Mouse (Mus musculus): ENCODE results near the gene Chst3. TPM values are rescaled to one million over a fixed set of nuclear protein-coding genes. Genes with fewer than 3 reads are reported as not detected.

Gene Chst3
- polyA plus RNA-seq, 1 experiment = 0.43 TPM

DNA sequence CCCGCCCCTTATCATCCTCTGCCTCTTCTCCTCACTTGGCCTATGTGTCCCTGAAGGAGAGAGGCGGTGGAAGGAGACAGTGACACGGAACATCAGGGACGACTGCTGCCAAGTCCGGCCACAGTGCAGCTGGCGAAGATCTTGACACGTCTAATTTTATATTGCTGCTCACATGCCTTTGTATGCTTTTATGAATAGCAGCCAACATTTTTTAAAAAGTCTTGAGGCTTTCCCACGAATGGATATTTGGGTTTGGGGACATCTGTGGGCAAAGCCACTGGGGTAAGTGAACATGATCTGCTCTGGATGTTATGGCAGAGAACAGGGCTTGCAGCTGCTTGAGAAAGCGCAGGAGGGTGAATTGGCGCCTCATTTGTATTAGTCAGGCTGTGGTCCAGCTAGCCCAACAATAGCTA, 21.6 kb downstream of the Chst3 start:
- no peak overlapping the region for H3K9ac ChIP-seq (ENCODE audit: low read depth, poor library complexity, severe bottlenecking)
- H3K4me3 ChIP-seq (ENCODE audit: low read depth, low read length) = no peak overlapping the region
- TF ChIP-seq CTCF (IDR thresholded peaks at IDR 0.05; ENCODE audit: low read depth, low read length) (no peak), POLR2A (IDR thresholded peaks at IDR 0.05; ENCODE audit: insufficient read depth, low read length) (no peak), EP300 (IDR thresholded peaks at IDR 0.05; ENCODE audit: insufficient read depth, low read depth, low read length) (no peak)
- H3K36me3 ChIP-seq (ENCODE audit: control insufficient read depth, insufficient read depth, low read length, poor library complexity, severe bottlenecking) = no peaks in the 10 kb centered on the region
- no peaks in the 10 kb centered on the region for H3K4me1 ChIP-seq (ENCODE audit: control insufficient read depth, insufficient read depth, low read length)
- no peaks in the 10 kb centered on the region for H3K9me3 ChIP-seq (replicated peaks; ENCODE audit: control insufficient read depth, insufficient read depth, low read length, poor library complexity, severe bottlenecking)
- no peaks in the 10 kb centered on the region for H3K27me3 ChIP-seq (ENCODE audit: control insufficient read depth, insufficient read depth, low read length, poor library complexity, severe bottlenecking)
- H3K27ac ChIP-seq (ENCODE audit: insufficient read depth, low read length) = no peak overlapping the region

DNA sequence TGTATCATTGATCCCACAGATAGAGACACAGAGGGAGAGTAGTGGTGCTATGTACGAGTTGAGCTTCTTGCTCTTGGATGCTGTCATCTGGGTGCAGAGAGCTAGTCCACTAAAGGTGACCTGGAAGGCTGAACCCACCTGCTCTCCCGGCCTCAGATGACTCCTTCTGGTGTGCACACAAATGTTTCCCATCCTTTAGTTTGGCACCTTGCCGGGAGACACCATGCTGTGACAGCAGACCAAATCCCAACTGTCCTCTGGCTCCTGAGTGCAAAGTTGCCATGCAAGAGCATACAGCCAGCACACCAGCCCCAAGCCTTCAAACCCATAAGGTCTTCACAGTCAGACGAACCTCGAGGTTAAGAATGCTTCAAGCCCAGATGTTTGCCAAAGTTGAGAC, 22.1 kb downstream of the Chst3 start:
- TF ChIP-seq EP300 (IDR thresholded peaks at IDR 0.05; ENCODE audit: insufficient read depth, low read depth, low read length) (no peak), POLR2A (IDR thresholded peaks at IDR 0.05; ENCODE audit: insufficient read depth, low read length) (no peak), CTCF (IDR thresholded peaks at IDR 0.05; ENCODE audit: low read depth, low read length) (no peak)
- H3K27me3 ChIP-seq (ENCODE audit: control insufficient read depth, insufficient read depth, low read length, poor library complexity, severe bottlenecking) = no peaks in the 10 kb centered on the region
- no peak overlapping the region for H3K4me3 ChIP-seq (ENCODE audit: low read depth, low read length)
- H3K9ac ChIP-seq (ENCODE audit: low read depth, poor library complexity, severe bottlenecking) = no peak overlapping the region
- no peaks in the 10 kb centered on the region for H3K36me3 ChIP-seq (ENCODE audit: control insufficient read depth, insufficient read depth, low read length, poor library complexity, severe bottlenecking)
- no peaks in the 10 kb centered on the region for H3K4me1 ChIP-seq (ENCODE audit: control insufficient read depth, insufficient read depth, low read length)
- no peaks in the 10 kb centered on the region for H3K9me3 ChIP-seq (replicated peaks; ENCODE audit: control insufficient read depth, insufficient read depth, low read length, poor library complexity, severe bottlenecking)
- no peak overlapping the region for H3K27ac ChIP-seq (ENCODE audit: insufficient read depth, low read length)

DNA sequence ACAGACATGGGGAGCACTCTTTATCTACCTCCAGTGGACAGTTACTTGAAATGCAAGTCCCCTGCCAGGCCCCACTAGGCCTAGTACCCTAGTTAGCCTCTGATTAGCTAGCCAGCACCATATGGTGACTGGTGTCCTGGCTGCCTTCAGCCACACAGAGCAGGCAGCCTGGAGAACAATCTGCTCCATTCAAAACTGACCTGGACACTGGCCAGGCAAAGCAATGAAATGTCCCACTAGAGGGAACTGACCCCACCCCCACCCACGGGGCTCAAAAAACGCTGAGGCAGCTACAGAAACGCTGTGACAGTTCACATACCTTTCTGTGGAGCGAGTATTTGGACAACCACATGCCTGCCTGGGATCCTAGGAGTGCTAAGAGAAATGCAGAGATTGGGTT, 24.0 kb downstream of the Chst3 start:
- no peak overlapping the region for H3K9ac ChIP-seq (ENCODE audit: low read depth, poor library complexity, severe bottlenecking)
- H3K36me3 ChIP-seq (ENCODE audit: control insufficient read depth, insufficient read depth, low read length, poor library complexity, severe bottlenecking) = no peaks in the 10 kb centered on the region
- H3K4me3 ChIP-seq (ENCODE audit: low read depth, low read length) = no peak overlapping the region
- peaks cover 2% of the 10 kb centered on the region for H3K4me1 ChIP-seq (ENCODE audit: control insufficient read depth, insufficient read depth, low read length)
- no peak for TF ChIP-seq POLR2A (IDR thresholded peaks at IDR 0.05; ENCODE audit: insufficient read depth, low read length)
- no peaks in the 10 kb centered on the region for H3K27me3 ChIP-seq (ENCODE audit: control insufficient read depth, insufficient read depth, low read length, poor library complexity, severe bottlenecking)
- H3K27ac ChIP-seq (ENCODE audit: insufficient read depth, low read length) = no peak overlapping the region
- H3K9me3 ChIP-seq (replicated peaks; ENCODE audit: control insufficient read depth, insufficient read depth, low read length, poor library complexity, severe bottlenecking) = no peaks in the 10 kb centered on the region

DNA sequence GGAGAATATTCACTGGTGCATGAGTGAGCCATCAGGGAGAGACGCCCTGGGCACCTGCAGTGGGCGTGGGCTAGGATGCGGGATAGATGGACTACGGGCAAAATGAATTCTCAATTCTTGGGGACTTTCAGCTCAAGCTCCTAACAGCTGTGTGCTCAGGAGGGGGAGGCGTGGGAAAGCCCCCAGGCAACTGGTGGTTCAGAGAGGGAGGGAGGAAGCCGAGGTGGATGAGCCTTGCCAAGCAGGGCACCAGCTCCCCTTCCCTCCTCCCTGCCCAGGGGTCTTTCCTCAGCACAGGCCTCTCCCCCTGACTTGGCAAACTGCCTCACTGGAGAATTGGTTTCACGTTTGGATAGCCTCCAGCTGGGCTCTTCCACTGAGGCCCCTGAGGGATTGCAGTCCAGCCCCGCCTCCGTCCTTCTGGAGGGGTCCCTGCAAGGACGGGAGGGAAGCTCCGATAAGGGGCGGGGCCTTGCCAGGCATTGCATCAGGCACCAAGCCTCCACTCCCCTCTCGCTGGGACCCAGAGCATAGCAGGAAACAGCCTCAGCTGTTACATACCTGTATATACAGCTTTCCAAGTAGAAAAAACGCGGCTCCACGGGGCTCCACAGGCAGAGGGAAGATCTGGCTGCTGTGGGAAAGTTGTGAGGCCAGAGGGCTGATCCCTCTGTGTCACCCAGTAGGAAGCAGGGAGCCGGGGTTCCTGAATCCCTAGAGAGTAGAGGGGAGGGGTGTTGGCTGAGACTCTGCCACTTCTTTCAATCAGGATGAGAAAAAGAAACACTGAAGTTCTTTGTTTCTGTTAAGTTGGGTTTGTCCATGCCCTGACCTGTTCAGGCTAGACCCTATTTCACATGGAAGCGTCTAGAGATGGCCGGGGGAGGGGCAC, 25.3 kb downstream of the Chst3 start:
- H3K4me1 ChIP-seq (ENCODE audit: control insufficient read depth, insufficient read depth, low read length) = peaks cover 2% of the 10 kb centered on the region
- peak overlapping the region; percentile 40 for H3K4me3 ChIP-seq (ENCODE audit: low read depth, low read length)
- TF ChIP-seq POLR2A (IDR thresholded peaks at IDR 0.05; ENCODE audit: insufficient read depth, low read length) = no peak
- TF ChIP-seq CTCF (IDR thresholded peaks at IDR 0.05; ENCODE audit: low read depth, low read length) = no peak
- TF ChIP-seq EP300 (IDR thresholded peaks at IDR 0.05; ENCODE audit: insufficient read depth, low read depth, low read length) = peak; percentile 55; the same call in 1 of the 2 replicates
- H3K36me3 ChIP-seq (ENCODE audit: control insufficient read depth, insufficient read depth, low read length, poor library complexity, severe bottlenecking) = no peaks in the 10 kb centered on the region
- peak overlapping the region; percentile 41 for H3K9ac ChIP-seq (ENCODE audit: low read depth, poor library complexity, severe bottlenecking)
- H3K27ac ChIP-seq (ENCODE audit: insufficient read depth, low read length) = peak overlapping the region; percentile 68
- H3K27me3 ChIP-seq (ENCODE audit: control insufficient read depth, insufficient read depth, low read length, poor library complexity, severe bottlenecking) = no peaks in the 10 kb centered on the region
- H3K9me3 ChIP-seq (replicated peaks; ENCODE audit: control insufficient read depth, insufficient read depth, low read length, poor library complexity, severe bottlenecking) = no peaks in the 10 kb centered on the region

DNA sequence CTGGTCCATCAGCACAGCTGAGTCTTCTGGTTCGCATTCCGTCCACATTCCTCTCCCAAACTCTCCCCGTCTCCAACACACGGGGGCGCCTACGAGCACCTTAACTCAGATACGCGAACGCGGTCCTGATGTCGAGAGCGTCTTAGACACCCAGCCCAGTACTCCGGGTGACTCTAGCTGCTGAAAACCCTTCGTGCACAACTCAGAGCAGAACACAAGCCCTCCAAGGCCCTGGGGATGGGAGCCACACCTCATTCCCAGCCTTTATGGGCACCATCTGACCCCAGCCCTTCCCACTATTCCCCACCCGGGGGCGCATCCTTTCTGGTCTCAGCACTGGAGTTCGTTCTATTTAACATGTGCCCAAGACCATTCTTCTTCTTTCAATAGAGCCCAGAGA, 27.3 kb downstream of the Chst3 start:
- Histone ChIP-seq H3K9ac (ENCODE audit: low read depth, poor library complexity, severe bottlenecking) (peak overlapping the region; percentile 8; the same call in 1 of the 2 replicates), H3K36me3 (ENCODE audit: control insufficient read depth, insufficient read depth, low read length, poor library complexity, severe bottlenecking) (no peaks in the 10 kb centered on the region), H3K9me3 (replicated peaks; ENCODE audit: control insufficient read depth, insufficient read depth, low read length, poor library complexity, severe bottlenecking) (no peaks in the 10 kb centered on the region), H3K27me3 (ENCODE audit: control insufficient read depth, insufficient read depth, low read length, poor library complexity, severe bottlenecking) (no peaks in the 10 kb centered on the region), H3K4me1 (ENCODE audit: control insufficient read depth, insufficient read depth, low read length) (peaks cover 2% of the 10 kb centered on the region), H3K27ac (ENCODE audit: insufficient read depth, low read length) (no peak overlapping the region), H3K4me3 (ENCODE audit: low read depth, low read length) (peak overlapping the region; percentile 37)
- no peak for TF ChIP-seq EP300 (IDR thresholded peaks at IDR 0.05; ENCODE audit: insufficient read depth, low read depth, low read length)
- TF ChIP-seq POLR2A (IDR thresholded peaks at IDR 0.05; ENCODE audit: insufficient read depth, low read length) = no peak
- peak; percentile 74 for TF ChIP-seq CTCF (IDR thresholded peaks at IDR 0.05; ENCODE audit: low read depth, low read length)

DNA sequence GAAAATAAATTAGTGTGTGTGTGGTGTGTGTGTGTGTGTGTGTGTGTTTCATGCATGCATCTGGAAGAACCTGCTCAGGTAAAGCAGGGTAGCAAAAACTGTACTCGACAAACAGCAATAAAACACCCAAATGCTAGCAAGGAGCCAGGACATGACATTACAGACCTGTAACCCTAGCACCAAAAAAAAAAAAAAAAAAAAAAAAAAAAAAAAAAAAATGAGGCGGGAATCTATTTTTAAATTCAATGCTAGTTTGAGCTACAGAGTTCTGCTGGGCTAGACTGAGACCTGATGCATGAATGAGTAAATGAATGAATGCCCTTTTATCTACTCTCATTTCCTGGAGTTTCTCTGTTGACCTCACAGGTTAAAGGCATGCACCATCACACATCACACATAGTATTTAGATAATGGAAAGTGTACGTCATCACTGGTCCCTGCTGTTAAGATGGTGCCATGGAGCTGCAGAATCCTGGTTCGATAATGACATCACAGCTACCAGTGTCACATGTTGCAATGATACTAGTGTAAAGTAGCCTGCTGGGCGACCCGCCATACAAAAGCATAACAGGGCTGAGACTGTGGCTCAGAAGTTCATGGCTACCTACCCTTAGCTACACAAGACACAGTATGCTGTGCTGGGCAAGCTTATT, 29.4 kb downstream of the Chst3 start:
- Histone ChIP-seq H3K27ac (ENCODE audit: insufficient read depth, low read length) (no peak overlapping the region), H3K9me3 (replicated peaks; ENCODE audit: control insufficient read depth, insufficient read depth, low read length, poor library complexity, severe bottlenecking) (no peaks in the 10 kb centered on the region), H3K9ac (ENCODE audit: low read depth, poor library complexity, severe bottlenecking) (no peak overlapping the region), H3K27me3 (ENCODE audit: control insufficient read depth, insufficient read depth, low read length, poor library complexity, severe bottlenecking) (no peaks in the 10 kb centered on the region), H3K36me3 (ENCODE audit: control insufficient read depth, insufficient read depth, low read length, poor library complexity, severe bottlenecking) (no peaks in the 10 kb centered on the region), H3K4me1 (ENCODE audit: control insufficient read depth, insufficient read depth, low read length) (peaks cover 4% of the 10 kb centered on the region), H3K4me3 (ENCODE audit: low read depth, low read length) (no peak overlapping the region)
- TF ChIP-seq CTCF (IDR thresholded peaks at IDR 0.05; ENCODE audit: low read depth, low read length) (no peak), EP300 (IDR thresholded peaks at IDR 0.05; ENCODE audit: insufficient read depth, low read depth, low read length) (no peak), POLR2A (IDR thresholded peaks at IDR 0.05; ENCODE audit: insufficient read depth, low read length) (no peak)
